Mouse (Mus musculus) lung, adult 18-20 months (tissue): ENCODE results near the gene Kcnab1.

ENCODE experiments used
- DNase-seq, 2 experiments: peaks; one replicate each; pipeline ENCODE4 v3.0.0; 2022; ENCODE audit warnings: mixed read lengths in 2 of 2

Gene Kcnab1

DNA sequence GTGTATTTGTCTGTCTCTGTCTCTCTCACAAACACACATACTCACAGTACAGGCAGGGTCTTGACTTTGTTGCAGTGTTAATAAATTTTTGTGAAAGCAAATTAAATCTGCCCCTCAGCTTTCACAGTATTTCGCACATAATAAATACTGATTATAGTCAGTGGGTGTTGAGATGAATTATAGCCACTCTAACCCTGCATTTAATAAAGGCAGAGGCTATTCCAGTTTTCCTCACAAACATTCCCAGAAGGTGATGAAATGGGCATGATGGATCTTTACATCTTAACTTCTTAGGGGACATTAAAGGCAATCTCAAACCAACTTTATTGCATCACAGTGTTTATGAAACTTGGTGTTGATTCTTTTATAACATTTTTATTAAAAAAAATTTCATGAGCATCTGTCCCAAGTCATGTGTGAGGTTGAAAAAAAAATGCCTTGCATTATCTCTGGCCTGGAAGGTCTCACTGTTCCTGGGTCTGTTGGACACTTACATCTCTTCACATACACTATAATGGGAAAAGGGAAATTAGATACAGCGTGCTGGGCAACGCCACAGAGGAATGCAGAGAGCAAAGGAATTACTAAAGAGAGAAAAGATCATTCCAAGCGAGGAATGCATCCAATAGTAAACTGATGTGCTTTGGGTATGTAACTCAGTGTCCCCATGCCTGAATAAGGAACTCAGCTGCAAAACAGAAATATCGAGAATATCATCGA lies 95.3 kb downstream of the Kcnab1 start:
- DNase-seq, result no peak

DNA sequence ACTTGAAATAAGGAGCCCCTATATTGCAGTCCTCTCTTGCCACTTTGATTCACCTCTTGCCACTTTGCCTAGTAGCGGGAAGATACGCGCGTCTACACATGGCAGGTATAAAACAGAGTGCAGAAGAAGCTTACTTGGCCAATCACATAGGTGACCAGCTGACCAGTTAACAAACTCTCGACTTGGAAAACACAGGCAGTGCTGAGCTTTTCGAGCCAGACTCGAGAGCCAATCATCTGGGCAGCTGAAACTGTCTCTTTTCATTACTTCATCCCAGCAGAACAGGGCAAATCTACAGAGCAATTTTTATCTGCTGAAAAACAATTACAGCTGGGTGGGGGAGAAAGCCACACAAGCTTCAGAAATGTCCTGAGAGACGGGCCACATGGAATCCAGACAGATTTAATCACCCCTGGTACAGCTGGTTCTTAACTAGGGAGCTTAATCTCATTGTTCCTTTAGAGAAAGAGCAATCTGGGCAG lies 96.4 kb downstream of the Kcnab1 start:
- DNase-seq, result no peak

DNA sequence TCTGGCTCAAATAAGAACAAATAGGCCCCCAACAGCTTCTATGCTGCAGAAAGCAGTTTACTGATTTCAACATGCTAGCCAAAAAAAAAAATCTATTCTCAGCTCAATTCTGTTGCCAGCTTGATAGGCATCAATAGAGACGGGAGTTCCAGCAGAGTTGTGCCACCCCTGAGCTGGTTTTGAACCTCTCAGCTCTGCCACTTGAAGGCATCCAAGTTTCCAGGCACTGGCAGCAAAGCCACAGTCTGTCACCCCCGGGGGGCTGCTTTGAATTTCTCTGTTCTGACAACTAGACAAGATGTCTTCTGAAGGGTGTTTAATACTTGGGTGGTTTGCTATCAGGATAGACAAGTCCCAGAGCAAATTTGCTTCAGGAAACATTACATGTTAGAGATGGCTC lies 104.5 kb downstream of the Kcnab1 start:
- DNase-seq, result no peak

DNA sequence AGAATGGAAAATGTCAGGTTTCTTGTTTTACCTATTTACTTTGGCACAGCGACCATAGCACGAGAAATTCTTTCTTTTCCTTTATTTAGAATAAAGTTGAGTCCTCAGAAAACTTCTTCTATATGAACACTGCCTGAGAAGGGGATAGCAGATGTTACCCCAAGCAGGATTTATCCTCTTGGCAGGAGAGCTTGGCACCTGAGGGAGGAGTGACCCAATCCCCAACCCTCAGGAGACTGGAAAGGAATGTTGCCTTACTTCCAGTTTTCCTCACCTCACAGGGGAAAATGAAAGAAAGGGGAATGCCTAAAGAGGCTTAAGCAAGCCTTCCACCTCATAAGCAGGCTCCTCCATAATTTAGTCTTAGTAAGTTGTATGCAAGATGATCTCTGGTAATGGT lies 105.5 kb downstream of the Kcnab1 start:
- no peak for DNase-seq

DNA sequence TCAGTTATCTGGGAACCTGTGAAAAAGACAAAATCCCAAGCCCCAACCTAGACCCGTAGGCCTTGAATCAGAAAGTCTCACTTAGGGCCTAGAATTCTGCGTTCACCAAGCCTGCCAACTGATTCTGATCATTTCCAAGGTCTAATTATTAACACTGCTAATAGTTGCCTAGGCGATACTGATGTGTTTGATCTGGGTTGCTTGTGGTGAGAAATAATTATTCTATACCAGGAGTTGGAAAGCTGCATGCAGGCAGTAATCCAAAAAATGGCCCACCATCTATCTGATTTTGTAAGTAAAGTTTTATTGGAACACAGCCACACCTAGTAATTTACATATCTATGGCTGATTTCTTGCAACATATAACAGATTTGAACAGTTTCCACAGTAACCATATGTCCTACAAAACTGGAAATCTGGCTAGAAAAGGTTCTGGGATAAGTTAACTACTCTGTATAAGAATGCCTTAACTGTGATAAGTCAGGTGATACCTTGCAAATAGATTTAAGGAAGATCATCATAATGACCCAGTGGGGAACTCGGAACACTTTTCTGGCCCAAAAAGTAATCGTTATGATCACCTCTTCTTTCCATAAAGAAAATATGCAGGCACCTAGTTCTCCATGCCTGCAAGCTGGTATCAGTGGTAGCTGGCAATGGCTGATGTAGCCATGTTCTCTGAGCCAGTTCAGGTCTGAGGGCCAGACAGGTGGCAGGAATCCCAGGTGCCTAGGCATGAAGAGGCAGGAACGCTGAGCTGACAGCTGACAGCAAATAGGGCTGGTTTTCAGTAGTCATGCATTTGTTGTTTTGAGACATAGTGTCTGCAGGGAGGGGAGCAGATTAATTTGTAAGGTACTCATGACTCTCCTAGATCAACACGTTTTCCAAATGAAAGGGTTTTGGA lies 108.7 kb downstream of the Kcnab1 start:
- DNase-seq, result no peak

DNA sequence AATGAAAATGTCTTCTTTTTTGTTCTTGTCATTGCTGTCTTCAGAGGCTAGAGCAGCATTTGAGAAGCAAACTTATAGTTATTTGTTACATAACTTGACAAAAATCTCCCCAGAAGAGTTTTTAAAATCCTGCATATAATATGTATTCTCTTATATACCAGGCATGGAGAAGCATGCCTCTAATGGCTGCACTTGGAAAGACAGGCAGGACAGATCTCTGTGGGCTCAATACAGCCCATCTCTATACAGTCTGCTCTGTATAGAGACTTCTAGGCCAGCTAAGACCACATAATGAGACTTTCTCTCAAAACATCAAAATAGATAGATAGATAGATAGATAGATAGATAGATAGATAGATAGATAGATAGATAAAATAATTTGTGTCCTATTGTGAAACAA lies 111.1 kb downstream of the Kcnab1 start:
- DNase-seq, result no peak

DNA sequence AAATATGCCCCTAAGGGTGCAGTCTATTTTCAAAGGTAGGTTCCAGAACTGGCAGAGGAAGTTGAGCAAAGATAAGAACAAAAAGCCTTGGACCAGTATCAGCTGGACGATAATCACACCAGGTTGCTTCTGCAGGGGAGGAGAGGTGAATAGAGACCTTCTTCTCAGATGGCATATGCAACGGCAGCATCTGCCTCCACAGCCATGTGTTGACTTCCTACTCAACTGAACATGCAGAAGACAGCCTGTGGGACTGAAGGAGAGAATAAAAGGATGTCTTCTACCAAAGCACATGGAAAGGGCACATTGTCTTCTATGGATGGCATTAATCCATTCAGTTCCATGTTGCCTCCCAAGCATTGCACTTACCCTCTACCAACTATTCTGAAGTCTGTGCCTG lies 114.5 kb downstream of the Kcnab1 start:
- DNase-seq, result no peak

DNA sequence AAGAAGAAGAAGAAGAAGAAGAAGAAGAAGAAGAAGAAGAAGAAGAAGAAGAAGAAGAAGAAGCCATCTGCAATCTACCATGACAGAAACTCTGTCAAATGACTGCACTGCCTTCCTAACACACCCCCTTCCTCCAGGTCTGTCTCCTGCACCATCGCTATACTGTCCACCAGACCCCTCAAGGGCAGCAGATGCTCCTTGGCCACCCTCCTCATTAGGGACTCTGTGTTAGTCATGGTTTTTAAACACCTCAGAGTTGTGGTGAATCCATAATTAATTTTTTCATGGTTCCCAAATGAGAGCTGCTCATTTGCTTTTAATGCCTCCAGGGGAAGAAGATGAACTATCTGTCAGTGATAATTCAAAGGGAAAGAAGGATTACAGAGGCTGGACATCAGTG lies 121.8 kb downstream of the Kcnab1 start:
- DNase-seq, result no peak

DNA sequence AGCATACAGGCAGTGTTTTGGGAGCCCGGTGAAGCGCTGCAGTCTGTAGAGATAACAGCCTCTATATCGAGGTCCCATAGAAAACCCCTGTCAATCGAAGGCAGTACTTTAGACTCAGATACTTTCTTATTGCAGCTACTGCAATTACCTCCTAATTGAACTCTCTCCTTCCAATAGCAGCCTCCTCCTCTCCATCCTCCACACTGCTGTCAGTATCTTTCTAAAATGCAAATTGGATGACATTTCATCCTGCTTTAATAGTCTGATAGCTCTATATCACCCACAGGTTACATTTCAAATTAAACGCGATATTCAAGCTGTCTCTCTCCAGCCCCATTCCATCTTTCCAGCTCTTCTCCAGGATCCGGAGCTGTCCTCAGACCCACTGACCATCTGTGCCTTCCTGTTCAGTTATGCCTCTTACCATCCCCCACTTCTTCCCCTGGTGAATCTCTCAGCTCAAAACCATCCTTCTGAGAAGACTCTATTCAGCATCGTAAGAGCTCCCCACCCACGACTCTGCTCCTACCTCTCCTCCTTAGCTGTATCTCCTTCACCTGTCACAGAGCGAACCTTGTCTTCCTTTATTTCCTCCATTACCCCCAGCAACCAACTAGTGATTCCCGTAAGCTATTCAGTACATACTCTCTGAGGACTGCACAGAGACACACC lies 122.4 kb downstream of the Kcnab1 start:
- no peak for DNase-seq

DNA sequence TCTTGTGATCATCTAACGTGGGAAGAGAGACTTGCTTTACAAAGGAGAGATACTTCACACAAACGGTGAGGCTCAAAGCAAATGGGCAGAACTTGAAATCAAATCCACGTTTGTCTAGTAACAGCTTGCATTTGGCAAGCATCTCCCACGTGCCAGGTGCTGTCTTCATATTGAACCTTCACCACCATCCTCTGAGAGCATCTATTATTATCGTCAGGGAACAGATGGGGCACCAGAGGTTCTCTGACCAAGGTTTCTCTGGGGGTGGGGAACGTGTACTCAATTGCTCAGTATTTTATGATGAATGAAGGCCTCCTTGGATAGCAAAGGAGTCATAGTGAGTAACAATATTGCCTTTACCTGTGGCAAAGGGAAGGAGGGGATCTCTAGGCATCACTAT lies 139.8 kb downstream of the Kcnab1 start:
- no peak for DNase-seq

DNA sequence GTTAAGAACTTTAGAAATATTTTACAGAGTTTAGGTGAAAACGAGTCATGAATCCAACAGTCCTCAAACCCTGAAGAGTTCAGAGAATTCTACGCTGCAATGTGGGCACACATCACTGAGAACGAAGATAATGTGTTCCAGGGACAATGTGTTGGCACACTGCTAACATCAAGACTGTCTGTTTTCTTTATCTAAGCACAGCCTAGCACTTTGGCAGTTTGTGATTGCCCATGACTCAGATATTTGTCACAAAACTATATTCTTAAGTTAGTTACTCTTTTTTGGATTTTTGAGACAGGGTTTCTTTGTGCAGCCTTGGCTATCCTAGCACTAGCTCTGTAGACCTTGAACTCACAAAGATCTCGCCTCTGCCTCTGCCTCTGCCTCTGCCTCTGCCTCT lies 151.3 kb downstream of the Kcnab1 start:
- DNase-seq, result no peak

DNA sequence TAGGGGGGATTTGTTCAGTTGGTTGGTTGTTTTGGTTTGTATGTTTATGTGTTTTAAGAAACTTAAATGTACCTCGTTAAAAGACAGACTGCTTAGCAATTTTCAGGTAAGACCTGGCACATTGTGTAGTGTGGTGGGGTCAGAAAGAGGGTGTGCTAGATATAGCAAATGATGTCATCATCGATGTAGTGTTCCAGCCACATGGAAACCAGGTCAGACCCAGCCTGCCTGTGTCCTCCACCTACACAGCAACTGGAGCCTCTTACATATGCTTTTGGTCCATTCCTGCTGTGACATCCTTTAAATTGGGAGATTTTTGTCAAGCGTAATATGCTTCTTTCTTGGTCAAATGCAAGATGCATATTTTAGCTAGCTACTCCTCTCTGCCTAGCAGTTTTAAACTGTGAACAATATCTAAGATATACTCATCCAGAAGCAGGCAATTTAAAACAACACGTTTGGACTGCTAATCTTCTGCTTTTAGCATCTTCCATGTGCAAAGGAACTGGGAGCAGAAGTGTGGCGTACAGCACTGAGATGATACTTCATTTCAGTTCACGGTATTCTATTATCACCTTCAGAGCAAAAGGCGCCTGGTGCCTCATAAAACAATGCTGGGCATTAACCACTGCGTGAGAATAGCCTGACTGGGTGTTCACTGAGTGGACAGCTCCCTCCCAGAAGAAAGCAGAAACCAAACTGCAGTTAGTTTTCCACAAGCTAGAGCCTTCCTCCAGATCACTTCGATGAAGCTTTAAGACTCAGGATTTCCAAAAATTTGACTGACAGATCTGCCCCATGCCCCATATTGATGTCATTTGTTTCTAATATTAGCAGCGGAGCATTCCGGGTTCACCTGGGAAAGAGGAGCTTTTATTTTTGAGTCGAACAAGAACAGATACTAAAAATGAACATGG lies 153.6 kb downstream of the Kcnab1 start:
- no peak for DNase-seq

DNA sequence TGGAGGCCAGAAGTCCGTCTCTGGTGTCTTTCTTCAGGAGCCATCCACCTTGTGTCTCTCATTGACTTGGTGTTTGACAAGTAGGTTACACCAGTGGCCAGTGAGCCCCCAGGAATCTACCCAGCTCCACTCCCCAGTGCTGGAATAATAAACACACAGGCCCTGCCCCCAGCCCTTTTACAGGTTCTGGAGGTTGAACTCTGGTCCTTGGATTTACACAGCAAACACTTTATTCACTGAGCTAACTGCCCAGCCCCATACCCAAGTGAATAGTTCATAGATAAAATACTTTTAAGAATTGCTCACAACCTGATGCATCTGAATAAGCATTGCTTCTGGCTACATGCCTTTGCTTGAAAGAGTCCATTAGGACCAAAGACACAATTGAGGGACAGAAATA lies 164.1 kb downstream of the Kcnab1 start:
- no peak for DNase-seq

DNA sequence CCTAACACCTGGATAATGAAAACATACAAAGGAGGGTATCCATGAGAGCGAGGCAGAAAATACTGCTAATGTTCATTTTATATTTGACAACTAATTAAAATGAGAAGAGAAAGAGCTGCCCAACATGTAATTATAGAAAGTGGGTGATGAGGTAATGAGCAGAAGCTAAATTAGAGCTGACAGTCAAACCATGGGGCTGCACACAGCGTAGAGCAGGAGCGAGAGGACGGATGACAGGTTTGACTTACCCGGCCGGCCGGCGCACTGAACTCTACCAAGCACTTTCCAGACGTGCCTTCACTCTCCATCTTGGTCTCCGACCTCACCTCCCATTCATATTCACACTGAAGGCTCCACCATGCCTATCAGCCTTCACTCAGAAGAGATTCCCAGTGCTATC lies 168.6 kb downstream of the Kcnab1 start:
- DNase-seq, result no peak

DNA sequence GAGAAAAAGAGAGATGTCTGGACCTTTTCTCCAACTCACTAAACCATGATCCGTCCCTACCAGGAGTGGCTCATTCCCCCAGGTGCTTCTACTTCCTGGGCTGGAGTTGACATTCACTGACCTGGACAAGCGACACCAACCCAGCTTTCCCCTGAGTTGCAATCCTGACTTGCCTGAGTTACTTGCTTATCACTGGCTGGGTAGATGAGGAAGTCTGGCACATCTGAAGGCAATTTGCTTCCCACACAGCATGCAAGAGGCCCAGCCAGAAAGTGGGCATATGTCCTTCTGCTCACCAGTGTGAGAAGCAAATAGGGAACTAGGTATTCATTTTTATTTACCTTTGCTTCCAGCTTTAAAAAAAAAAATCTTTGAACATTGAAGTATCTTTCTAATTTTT lies 174.2 kb downstream of the Kcnab1 start:
- no peak for DNase-seq

DNA sequence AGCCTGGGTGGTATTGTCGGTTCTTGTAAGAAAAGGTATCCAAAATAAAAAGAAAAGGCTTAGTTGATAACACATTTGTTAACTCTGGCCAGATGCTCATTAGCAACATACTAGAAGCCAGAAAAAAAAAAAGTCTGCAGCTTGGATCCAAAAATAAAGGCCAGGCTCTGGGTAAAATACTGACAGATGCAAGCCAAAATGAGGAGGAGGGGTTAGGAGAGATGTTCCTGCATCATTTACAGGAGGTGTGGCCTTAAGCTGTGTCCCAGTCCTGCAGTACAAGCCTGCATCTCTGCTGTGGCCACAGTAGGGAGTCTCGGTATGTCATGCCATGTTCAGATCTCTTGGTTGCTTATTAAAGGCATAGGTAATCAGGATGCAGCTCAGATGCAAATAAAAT lies 179.8 kb downstream of the Kcnab1 start:
- DNase-seq, result no peak

DNA sequence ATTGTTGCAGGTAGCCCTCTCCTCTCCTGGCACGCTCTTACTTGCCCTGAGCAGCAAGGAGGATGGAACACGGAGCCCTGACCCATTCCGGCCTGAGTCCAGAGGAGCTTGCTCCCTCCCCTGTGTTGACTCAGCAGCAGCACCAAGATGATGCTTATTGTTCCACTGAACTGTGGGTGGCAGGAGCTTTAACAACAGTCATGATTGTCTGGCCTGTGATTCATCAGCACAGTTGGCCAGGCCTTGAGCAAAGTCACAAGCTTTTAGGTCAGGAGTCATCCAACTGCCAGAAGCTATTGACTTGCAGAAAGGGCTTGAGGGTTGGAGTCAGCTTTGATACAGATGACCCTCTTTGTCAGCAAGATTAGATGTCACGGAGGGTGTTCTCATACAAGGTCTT lies 187.8 kb downstream of the Kcnab1 start:
- no peak for DNase-seq

DNA sequence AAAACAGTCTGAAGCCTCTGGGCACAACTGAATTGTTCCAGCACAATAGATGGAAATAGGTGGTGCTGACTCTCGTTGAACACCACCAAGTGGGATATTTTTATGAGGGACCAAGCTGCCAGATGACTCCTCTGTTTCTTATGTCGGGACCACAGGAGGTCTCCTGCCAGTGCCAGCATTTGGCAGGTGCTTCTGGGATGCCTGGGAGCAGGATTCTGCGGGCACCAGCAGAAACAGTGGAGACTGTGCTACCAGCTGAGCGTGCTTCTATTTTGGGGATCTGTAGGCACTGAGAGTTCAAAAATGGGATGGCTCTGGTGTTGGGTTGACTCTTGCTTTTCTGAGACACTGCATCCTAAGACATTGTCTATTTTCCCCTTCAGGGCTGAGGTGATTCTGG lies 190.0 kb downstream of the Kcnab1 start:
- no peak for DNase-seq

DNA sequence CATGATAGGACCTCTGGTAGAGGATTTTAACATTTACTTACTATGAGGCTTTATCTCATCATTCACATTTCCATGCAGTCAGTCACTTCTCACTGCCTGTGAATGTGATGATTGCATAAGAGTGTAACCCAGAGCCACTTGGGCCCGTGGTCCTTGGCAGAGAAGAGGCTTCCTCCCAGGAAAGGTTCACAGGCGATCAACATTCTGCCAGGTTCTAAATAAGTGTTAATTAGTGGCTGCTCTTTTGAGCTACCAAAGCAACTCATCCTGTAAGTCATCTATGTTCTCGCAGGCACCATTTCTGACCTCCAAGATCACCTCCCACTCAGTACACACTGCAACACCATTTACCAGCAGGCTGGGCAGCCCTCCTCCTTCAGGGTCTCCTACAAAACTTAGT lies 192.3 kb downstream of the Kcnab1 start:
- DNase-seq, result no peak

DNA sequence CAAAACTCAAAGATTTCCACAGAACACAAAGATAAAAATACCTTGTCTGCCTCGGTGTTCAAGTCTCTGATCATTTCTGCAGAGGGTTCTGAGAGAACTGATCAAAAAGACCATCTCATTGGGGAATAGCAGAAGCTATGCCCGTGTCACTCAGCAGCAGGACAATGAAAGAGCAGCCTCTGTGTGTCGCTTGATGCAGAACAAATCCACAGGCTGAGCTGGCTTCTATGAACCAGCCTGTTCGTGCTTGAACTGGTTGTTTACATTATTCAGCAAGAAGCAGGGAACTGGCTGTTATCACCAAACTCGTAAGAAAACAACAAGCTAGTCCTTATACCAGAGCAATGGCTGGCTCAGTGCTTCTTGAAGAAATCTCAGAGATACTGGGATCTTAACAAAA lies 193.4 kb downstream of the Kcnab1 start:
- no peak for DNase-seq

DNA sequence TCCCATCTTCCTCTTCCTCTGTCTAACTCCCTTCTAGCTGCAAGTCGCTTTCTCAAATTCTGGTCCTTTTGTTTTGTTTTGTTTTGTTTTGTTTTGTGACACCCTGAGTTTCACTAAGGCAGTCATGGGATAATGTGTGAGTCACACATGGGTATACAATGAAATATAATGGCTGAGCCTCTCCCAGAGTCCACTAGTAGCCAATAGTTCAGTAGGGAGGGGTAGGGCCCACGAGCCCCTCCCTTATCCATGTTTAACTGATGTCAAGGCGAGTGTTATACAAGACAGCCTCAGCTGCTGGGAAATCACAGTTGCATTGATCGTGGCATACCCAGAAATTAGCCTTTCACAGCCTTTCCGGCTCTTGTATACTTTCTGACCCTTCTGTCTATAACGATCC lies 206.7 kb downstream of the Kcnab1 start:
- DNase-seq, result no peak

DNA sequence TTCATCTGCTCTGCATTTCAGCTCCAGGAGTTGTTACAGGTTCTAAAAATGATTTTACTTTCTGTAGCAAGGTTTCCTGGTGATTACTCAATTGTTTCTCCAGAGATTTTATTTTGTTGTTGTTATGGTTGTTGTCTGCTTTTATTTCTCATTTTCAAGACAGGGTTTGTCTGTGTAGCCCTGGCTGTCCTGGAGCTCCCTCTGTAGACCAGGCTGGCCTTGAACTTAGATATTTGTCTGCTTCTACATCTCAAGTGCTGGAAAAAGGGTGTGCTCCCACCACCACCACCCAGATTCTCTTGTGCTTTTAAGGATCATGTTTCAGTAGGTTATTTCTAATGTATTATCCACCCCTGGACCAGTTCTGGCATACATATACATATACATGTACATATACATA lies 207.6 kb downstream of the Kcnab1 start:
- no peak for DNase-seq
